Mouse (Mus musculus) kidney, postnatal 0 days (tissue): ENCODE data around the gene Unc45b. TPM values are rescaled to one million over a fixed set of nuclear protein-coding genes. Genes with fewer than 3 reads are reported as not detected.

Experiments
- ATAC-seq: fragments of 200-750 bp; cut with Nextera tagmentation; replicated peaks from 2 replicates; pipeline ENCODE4 v1.8.0; 2017; ENCODE audit warnings: low read depth, moderate number of reproducible peaks, moderate TSS enrichment, moderate library complexity; ENCODE audit not compliant: low FRiP score
- DNase-seq: peaks from one replicate; pipeline ENCODE4 v3.0.0-alpha.2; 2016; ENCODE audit warnings: low spot score
- H3K27ac ChIP-seq: fragments of 300-500 bp; sonication (generic); 2 replicates; pipeline ENCODE4 v1.5.1; 2014; ENCODE audit warnings: mild to moderate bottlenecking
- H3K27me3 ChIP-seq: fragments of 300-500 bp; sonication (generic); 2 replicates; pipeline ENCODE4 v1.6.1; 2014; ENCODE audit warnings: low read length, mixed read lengths; ENCODE audit not compliant: insufficient read depth
- H3K36me3 ChIP-seq: fragments of 300-500 bp; sonication (generic); 2 replicates; pipeline ENCODE4 v1.6.1; 2014; ENCODE audit warnings: low read length, mixed read lengths; ENCODE audit not compliant: insufficient read depth
- H3K4me1 ChIP-seq: fragments of 300-500 bp; sonication (generic); replicated peaks from 2 replicates; pipeline ENCODE4 v1.6.1; 2014; ENCODE audit warnings: antibody characterized with exemption, low read length, mixed read lengths; ENCODE audit not compliant: insufficient read depth
- H3K4me2 ChIP-seq: fragments of 300-500 bp; sonication (generic); 2 replicates; pipeline ENCODE4 v1.6.1; 2014; ENCODE audit warnings: mild to moderate bottlenecking, low read length, moderate library complexity, mixed read lengths
- H3K4me3 ChIP-seq: fragments of 300-500 bp; sonication (generic); replicated peaks from 2 replicates; pipeline ENCODE4 v1.5.1; 2014; ENCODE audit warnings: low read depth, low read length
- H3K9ac ChIP-seq: fragments of 300-500 bp; sonication (generic); 2 replicates; pipeline ENCODE4 v1.6.1; 2014; ENCODE audit warnings: low read depth, low read length
- H3K9me3 ChIP-seq: fragments of 300-500 bp; sonication (generic); replicated peaks from 2 replicates; pipeline ENCODE4 v1.6.1; 2016; ENCODE audit warnings: low read length, inconsistent platforms, mixed read lengths
- CTCF ChIP-seq: IDR thresholded peaks from 2 replicates; pipeline ENCODE4 v1.5.1; 2016; ENCODE audit warnings: antibody characterized with exemption, low read depth, mild to moderate bottlenecking, moderate library complexity
- WGBS: fragments of 180-500 bp; shearing (Covaris S2); extraction: QIAGEN DNeasy Blood & Tissue Kit; methylation state at CpG from one replicate; pipeline ENCODE4 v1.1.7; 2014; 5-methylcytosine and 5-hydroxymethylcytosine counted together
- polyA plus RNA-seq: library from polyadenylated mRNA; unstranded; fragments of >200 nt; fragmentation: Nextera tagmentation; extraction: Ambion mirVana; gene quantifications from 2 replicates; pipeline ENCODE4 v1.2.1, GENCODE M21; 2015

Unc45b gene
- polyA plus RNA-seq, 1 experiment from 2014 or later, result 7.1 TPM

DNA sequence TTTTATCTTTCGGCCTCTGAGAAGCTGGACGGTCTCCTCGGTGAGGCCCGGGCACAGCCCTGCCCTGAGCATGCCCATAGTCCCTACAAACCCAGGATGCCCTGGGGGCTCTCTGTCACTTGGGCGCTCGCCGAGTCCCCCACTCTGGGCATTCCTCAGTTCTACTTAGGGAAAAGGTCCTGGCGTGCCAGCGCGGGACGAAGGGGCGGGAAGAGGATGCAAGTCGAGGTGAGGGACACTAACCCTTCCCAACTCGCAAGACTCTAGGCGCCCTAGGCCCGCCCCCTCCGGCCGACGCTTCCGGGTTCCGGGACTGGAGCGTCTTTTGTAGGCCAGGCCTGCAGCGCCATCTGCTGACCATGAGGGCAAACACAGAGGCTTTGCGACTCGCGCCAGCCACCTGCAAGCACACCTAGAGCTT, 20.0 kb upstream of the Unc45b start, which contains the start of gene Rad51d:
Gene Rad51d, minus strand, starts transcription at position 273 of the 421 bp plus-strand sequence.
- Histone ChIP-seq H3K9ac (peak within 1 kb of the TSS; percentile 72), H3K4me3 (peak within 1 kb of the TSS; percentile 63), H3K27ac (peak within 1 kb of the TSS; percentile 82), H3K9me3 (no peaks in the 10 kb centered on the region), H3K36me3 (no peaks in the 10 kb centered on the region), H3K27me3 (no peaks in the 10 kb centered on the region), H3K4me1 (0 out of 2 replicates have a peak, but pooled peaks cover 6% of the 10 kb centered on the region), H3K4me2 (peak within 1 kb of the TSS; percentile 88)
- under 1% methylated on average over 25 of the region's 26 CpGs for WGBS
- DNase-seq (peak; percentile 96), ATAC-seq (peak; percentile 88)
- peak; percentile 91 for TF ChIP-seq CTCF

DNA sequence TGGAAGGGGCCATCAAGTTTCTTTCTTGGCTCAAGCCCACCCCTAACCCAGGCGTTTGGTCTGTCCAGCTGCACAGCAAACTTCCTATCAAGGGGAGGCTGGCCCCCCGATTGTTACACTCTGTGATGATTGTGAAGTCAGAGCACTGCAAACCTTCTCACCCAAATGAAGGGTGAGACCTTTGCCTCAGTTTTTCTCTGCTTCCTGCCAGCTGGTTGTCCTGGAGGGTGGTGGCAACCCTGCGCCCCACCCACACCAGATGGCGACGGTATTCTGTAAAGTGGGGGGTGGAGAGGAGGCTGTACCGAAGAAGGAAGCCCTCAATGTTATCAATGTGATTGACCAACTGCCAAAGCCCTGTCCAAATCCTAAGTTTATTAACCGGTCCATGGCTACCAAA, 18.4 kb upstream of the Unc45b start, which contains the start of gene Fndc8:
Gene Fndc8, plus strand, starts transcription at position 189 of the 400 bp plus-strand sequence.
- H3K4me2 ChIP-seq, result no peak within 1 kb of the TSS
- ATAC-seq, result no peak
- H3K4me1 ChIP-seq, result 0 out of 2 replicates have a peak, but pooled peaks cover 6% of the 10 kb centered on the region
- no peaks in the 10 kb centered on the region for H3K36me3 ChIP-seq
- H3K9me3 ChIP-seq, result no peaks in the 10 kb centered on the region
- H3K27me3 ChIP-seq, result no peaks in the 10 kb centered on the region
- WGBS, result 49% methylated on average over 7 of the region's 7 CpGs
- no peak for TF ChIP-seq CTCF
- H3K27ac ChIP-seq, result no peak within 1 kb of the TSS
- no peak for DNase-seq
- no peak within 1 kb of the TSS for H3K4me3 ChIP-seq
- H3K9ac ChIP-seq, result no peak within 1 kb of the TSS

DNA sequence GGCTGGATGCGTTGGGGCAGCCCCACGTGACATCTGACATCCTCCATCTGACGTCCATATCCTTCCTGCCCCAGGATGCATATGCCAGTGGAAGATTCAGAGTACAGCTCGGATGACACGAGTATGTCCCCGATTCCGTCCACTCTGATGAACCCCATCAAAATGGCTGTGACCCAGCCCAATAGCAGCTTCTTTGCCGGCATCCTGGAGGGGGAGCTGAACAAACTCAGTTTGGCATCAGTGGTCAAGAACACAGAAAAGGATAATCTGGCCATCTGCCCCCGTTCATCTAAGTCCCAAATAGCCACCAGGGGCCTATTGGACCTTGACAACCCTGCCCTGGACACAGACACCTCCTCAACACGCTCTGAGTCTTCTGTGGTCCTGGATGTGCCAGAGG, 12.9 kb upstream of the Unc45b start:
- no peak for ATAC-seq
- Histone ChIP-seq H3K27me3 (no peaks in the 10 kb centered on the region), H3K4me3 (no peak overlapping the region), H3K4me2 (no peak overlapping the region), H3K4me1 (no peaks in the 10 kb centered on the region), H3K9me3 (no peaks in the 10 kb centered on the region), H3K27ac (no peak overlapping the region), H3K36me3 (peaks cover 22% of the 10 kb centered on the region; the same call in 1 of the 2 replicates), H3K9ac (no peak overlapping the region)
- no peak; the same call in 1 of the 2 replicates for TF ChIP-seq CTCF
- peak; percentile 18 for DNase-seq
- 63% methylated on average over 10 of the region's 10 CpGs for WGBS

DNA sequence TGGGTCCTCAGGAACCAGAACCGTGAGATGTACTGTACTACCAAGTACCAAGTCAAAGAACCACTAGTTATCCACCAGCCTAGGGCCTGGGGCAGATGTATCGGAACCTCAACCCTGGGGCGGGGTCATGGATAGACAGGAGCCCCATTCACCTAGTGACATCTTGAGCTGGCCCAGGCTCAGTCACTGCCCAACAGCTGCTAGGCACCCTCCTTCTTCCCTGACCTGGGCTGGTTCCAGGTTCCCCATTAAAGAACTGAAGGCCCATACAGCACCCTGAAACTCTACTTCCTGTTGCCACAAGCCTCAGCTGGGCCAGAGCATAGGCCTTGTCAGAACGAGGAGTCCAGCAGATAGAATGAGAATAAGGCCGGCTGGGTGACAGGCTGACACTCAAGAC, 10.6 kb upstream of the Unc45b start:
- Histone ChIP-seq H3K9me3 (no peaks in the 10 kb centered on the region), H3K27me3 (no peaks in the 10 kb centered on the region), H3K27ac (no peak overlapping the region), H3K36me3 (peaks cover 42% of the 10 kb centered on the region), H3K4me1 (no peaks in the 10 kb centered on the region), H3K4me2 (no peak overlapping the region), H3K4me3 (no peak overlapping the region), H3K9ac (no peak overlapping the region)
- DNase-seq, result no peak
- no peak for ATAC-seq
- no peak for TF ChIP-seq CTCF
- 93% methylated on average over 5 of the region's 5 CpGs for WGBS

DNA sequence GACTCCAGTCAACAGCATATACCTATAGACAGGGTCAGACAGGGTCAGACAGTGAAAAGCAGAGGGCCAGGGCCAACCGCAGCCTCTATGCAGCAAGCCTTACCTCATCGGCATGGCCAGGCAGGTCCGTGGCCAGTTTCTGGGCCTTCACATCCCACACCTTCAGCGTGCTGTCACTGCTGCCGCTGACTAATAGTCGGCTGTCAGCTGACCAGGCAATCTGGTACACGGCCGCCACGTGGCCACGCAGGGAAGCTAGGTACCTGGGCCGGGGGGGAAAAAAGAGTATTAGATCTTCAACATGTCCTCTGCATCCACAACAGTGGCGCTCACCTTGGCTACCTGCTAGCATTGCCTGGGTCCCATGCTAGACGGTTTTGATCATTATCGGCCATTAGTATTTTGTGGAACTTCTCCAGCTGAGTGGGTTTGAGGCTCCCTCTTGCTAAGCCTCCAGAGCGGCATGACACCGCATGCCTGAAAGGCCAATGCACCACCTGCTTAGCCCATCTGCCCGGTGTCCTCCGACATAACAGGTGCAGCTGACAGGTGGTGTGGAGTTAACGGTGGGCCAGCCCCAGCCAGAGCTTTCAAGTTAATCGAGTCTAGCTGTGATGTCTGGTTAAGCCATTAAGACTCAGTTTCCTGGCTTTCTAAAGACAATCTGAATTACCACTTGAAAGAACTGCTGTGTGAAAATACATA, 8.6 kb upstream of the Unc45b start:
- Histone ChIP-seq H3K4me2 (no peak overlapping the region), H3K9me3 (no peaks in the 10 kb centered on the region), H3K27me3 (no peaks in the 10 kb centered on the region), H3K27ac (no peak overlapping the region), H3K4me1 (no peaks in the 10 kb centered on the region), H3K36me3 (peaks cover 48% of the 10 kb centered on the region), H3K9ac (no peak overlapping the region), H3K4me3 (no peak overlapping the region)
- TF ChIP-seq CTCF, result no peak
- DNase-seq (no peak), ATAC-seq (no peak)
- WGBS, result 93% methylated on average over 20 of the region's 20 CpGs

DNA sequence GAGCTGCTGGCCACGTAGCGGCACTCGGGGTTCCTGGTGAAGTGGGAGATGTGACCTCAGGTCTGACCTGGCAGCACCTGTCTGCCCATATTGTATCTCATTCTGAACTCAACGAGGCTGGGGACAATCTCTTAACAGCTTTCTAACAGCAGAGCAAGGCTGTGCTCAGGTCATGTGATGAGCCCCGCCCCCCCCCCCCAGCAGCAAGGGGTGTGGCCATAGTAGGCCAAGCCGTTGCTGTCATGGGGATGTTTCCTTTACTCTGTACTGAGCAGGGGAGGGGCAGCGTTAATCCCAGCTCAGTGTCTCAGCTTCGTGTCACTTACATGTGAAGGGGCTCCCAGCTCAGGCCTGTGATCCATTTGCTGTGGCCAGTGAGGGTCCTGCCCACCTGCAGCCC, 5.4 kb upstream of the Unc45b start:
- 62% methylated on average over 8 of the region's 8 CpGs for WGBS
- Histone ChIP-seq H3K9me3 (no peaks in the 10 kb centered on the region), H3K4me2 (no peak overlapping the region), H3K4me3 (no peak overlapping the region), H3K9ac (no peak overlapping the region), H3K36me3 (peaks cover 48% of the 10 kb centered on the region), H3K27me3 (no peaks in the 10 kb centered on the region), H3K27ac (no peak overlapping the region), H3K4me1 (peaks cover 8% of the 10 kb centered on the region)
- no peak for ATAC-seq
- TF ChIP-seq CTCF, result no peak
- no peak for DNase-seq
